Mouse (Mus musculus) liver, adult 2 months (tissue): ENCODE measurements at regions not wholly inside any gene's neighbourhood (a gene's known extent, or its start where the extent isn't known, plus 50 kb on each side); places are given as distances from the start of the nearest gene placed in this dataset.

Experiments used
- DNase-seq: peaks from one replicate; pipeline ENCODE4 v3.0.0-alpha.2; 2011; ENCODE audit warnings: low read depth, low spot score; ENCODE audit errors: extremely low read depth
- H3K27ac ChIP-seq: fragments of 200-500 bp; replicated peaks from 2 replicates; pipeline ENCODE4 v1.5.1; 2012; ENCODE audit warnings: low read depth, mild to moderate bottlenecking, control low read depth, inconsistent platforms, low read length; ENCODE audit not compliant: insufficient read depth
- H3K27me3 ChIP-seq: fragments of 200-500 bp; 2 replicates; pipeline ENCODE4 v1.6.1; 2012; ENCODE audit warnings: mild to moderate bottlenecking, moderate library complexity, low read length, inconsistent platforms; ENCODE audit not compliant: control insufficient read depth, insufficient read depth
- H3K36me3 ChIP-seq: fragments of 200-500 bp; 2 replicates; pipeline ENCODE4 v1.6.1; 2012; ENCODE audit warnings: low read length, inconsistent platforms; ENCODE audit not compliant: control insufficient read depth, insufficient read depth
- H3K4me1 ChIP-seq: fragments of 200-500 bp; 2 replicates; pipeline ENCODE4 v1.6.1; 2011; ENCODE audit warnings: low read length; ENCODE audit not compliant: control insufficient read depth, insufficient read depth
- H3K4me3 ChIP-seq: fragments of 200-500 bp; 2 replicates; pipeline ENCODE4 v1.5.1; 2011; ENCODE audit warnings: low read depth, mild to moderate bottlenecking, control low read depth, low read length, moderate library complexity; ENCODE audit not compliant: insufficient read depth
- H3K79me2 ChIP-seq: fragments of 200-500 bp; 2 replicates; pipeline ENCODE4 v1.6.1; 2012; ENCODE audit warnings: inconsistent platforms, mild to moderate bottlenecking, low read length, moderate library complexity; ENCODE audit not compliant: control insufficient read depth, insufficient read depth
- H3K9ac ChIP-seq: fragments of 200-500 bp; 2 replicates; pipeline ENCODE4 v1.6.1; 2012; ENCODE audit warnings: low read depth, mild to moderate bottlenecking, control low read depth, inconsistent platforms, low read length
- CTCF ChIP-seq: fragments of 200-500 bp; IDR thresholded peaks from 2 replicates; pipeline ENCODE4 v1.5.1; 2011; ENCODE audit warnings: low read depth, low read length, control low read depth
- POLR2A ChIP-seq: fragments of 200-500 bp; IDR thresholded peaks from 2 replicates; pipeline ENCODE4 v1.6.1; 2011; ENCODE audit warnings: low read length, control low read depth; ENCODE audit not compliant: insufficient read depth; ENCODE audit errors: extremely low read depth
- WGBS: fragments of 180-500 bp; shearing (Covaris S2); methylation state at CpG from one replicate; pipeline ENCODE4 v1.1.7; 2018; 5-methylcytosine and 5-hydroxymethylcytosine counted together

- H3K27ac ChIP-seq: peak overlapping the region; percentile 57
- no peaks in the 10 kb centered on the region for H3K79me2 ChIP-seq
- H3K9ac ChIP-seq: no peak overlapping the region
- no peak for TF ChIP-seq POLR2A
- no peak for TF ChIP-seq CTCF
- no peak overlapping the region for H3K4me3 ChIP-seq
- no peaks in the 10 kb centered on the region for H3K27me3 ChIP-seq
- no peaks in the 10 kb centered on the region for H3K36me3 ChIP-seq
- H3K4me1 ChIP-seq: peaks cover 9% of the 10 kb centered on the region; the same call in 1 of the 2 replicates
- WGBS: 12% methylated on average over 7 of the region's 7 CpGs
- DNase-seq: peak; percentile 97
These were observed 79.9 kb upstream of the Lrig1 start for GRCm38 (mm10) chr6:94779854-94780253.

GRCm38 (mm10) chr6:94779213-94779612 lies 79.3 kb upstream of the Lrig1 start:
- H3K27me3 ChIP-seq: no peaks in the 10 kb centered on the region
- TF ChIP-seq CTCF: no peak
- TF ChIP-seq POLR2A: no peak
- H3K4me3 ChIP-seq: no peak overlapping the region
- H3K27ac ChIP-seq: peak overlapping the region; percentile 53
- no peak overlapping the region for H3K9ac ChIP-seq
- H3K79me2 ChIP-seq: no peaks in the 10 kb centered on the region
- peak; percentile 36 for DNase-seq
- H3K36me3 ChIP-seq: no peaks in the 10 kb centered on the region
- H3K4me1 ChIP-seq: peaks cover 9% of the 10 kb centered on the region; the same call in 1 of the 2 replicates
- 41% methylated on average over 7 of the region's 7 CpGs for WGBS

- Histone ChIP-seq H3K27me3 (no peaks in the 10 kb centered on the region), H3K27ac (no peak overlapping the region), H3K36me3 (no peaks in the 10 kb centered on the region), H3K79me2 (no peaks in the 10 kb centered on the region), H3K4me3 (no peak overlapping the region), H3K4me1 (peaks cover 8% of the 10 kb centered on the region; the same call in 1 of the 2 replicates), H3K9ac (no peak overlapping the region)
- TF ChIP-seq CTCF (no peak), POLR2A (no peak)
- peak; percentile 46 for DNase-seq
- 24% methylated on average over 1 of the region's 1 CpGs for WGBS
These were observed 78.8 kb upstream of the Lrig1 start for GRCm38 (mm10) chr6:94778797-94779196.

DNA sequence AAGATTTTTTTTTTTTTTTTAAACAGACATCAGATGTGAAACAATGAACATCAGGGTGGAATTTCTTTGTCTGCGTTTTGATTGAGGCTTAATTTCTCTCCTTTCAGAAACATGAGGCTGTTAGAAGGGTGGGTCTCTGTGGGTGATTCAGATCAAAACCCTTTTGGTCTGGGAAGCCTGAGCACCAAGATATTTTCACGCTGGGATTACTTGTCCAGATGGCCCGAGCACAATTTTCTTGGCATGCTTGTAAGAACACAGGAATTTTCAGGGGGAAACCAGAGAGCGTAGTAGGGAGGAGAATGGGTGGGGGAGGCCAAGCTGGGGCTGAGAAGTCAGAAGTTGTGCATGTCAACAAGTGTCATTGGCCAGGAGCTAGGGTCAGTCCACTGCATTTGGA lies 76.6 kb upstream of the Lrig1 start:
- Histone ChIP-seq H3K27ac (no peak overlapping the region), H3K4me3 (no peak overlapping the region), H3K27me3 (no peaks in the 10 kb centered on the region), H3K36me3 (no peaks in the 10 kb centered on the region), H3K79me2 (no peaks in the 10 kb centered on the region), H3K9ac (no peak overlapping the region), H3K4me1 (peaks cover 6% of the 10 kb centered on the region; the same call in 1 of the 2 replicates)
- 87% methylated on average over 4 of the region's 4 CpGs for WGBS
- DNase-seq: no peak
- TF ChIP-seq CTCF: no peak
- TF ChIP-seq POLR2A: no peak

DNA sequence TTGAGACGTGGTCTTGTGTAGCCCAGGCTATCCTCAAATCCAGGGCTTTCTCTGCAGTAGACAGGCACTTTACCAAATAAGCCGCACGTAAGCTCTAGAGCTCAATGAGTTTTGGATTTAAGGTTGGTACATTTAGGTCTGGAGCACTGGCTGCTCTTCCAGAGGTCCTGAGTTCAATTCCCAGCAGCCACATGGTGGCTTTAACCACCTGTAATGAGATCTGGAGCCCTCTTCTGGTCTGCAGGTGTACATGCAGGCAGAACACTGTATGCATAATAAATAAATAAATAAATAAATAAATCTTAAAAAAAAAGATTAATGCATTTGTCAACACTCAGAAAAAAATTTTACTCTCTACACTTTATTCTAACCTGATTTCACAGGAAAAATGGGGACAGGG lies 74.9 kb upstream of the Lrig1 start:
- TF ChIP-seq POLR2A (no peak), CTCF (no peak)
- H3K79me2 ChIP-seq: no peaks in the 10 kb centered on the region
- DNase-seq: no peak
- H3K9ac ChIP-seq: no peak overlapping the region
- H3K27me3 ChIP-seq: no peaks in the 10 kb centered on the region
- H3K4me3 ChIP-seq: no peak overlapping the region
- no peaks in the 10 kb centered on the region for H3K36me3 ChIP-seq
- peaks cover 4% of the 10 kb centered on the region; the same call in 1 of the 2 replicates for H3K4me1 ChIP-seq
- WGBS: 100% methylated on average over 3 of the region's 3 CpGs
- H3K27ac ChIP-seq: no peak overlapping the region

- H3K4me3 ChIP-seq: no peak overlapping the region
These were observed 73.9 kb upstream of the Lrig1 start for GRCm38 (mm10) chr6:94773604-94774486.

More at GRCm38 (mm10) chr6:94773604-94774486, 73.9 kb upstream of the Lrig1 start:
- Histone ChIP-seq H3K27ac (no peak overlapping the region), H3K27me3 (no peaks in the 10 kb centered on the region), H3K36me3 (no peaks in the 10 kb centered on the region), H3K79me2 (no peaks in the 10 kb centered on the region), H3K9ac (no peak overlapping the region), H3K4me1 (peaks cover 2% of the 10 kb centered on the region; the same call in 1 of the 2 replicates)
- WGBS: 56% methylated on average over 27 of the region's 27 CpGs
- DNase-seq: no peak
- no peak for TF ChIP-seq POLR2A
